Mouse (Mus musculus) midbrain, embryonic 15.5 days (tissue): ENCODE results near the gene Agbl4. TPM values are rescaled to one million over a fixed set of nuclear protein-coding genes. Genes with fewer than 3 reads are reported as not detected.

Experiments used
- ATAC-seq: fragments of 200-750 bp; cut with Nextera tagmentation; replicated peaks from 2 replicates; pipeline ENCODE4 v1.8.0; 2017; ENCODE audit warnings: moderate TSS enrichment
- H3K27ac ChIP-seq: fragments of 300-500 bp; sonication (generic); 2 replicates; pipeline ENCODE4 v1.5.1; 2015; ENCODE audit warnings: mild to moderate bottlenecking, inconsistent platforms
- H3K27me3 ChIP-seq: fragments of 300-500 bp; sonication (generic); replicated peaks from 2 replicates; pipeline ENCODE4 v1.6.1; 2015; ENCODE audit warnings: inconsistent platforms
- H3K36me3 ChIP-seq: fragments of 300-500 bp; sonication (generic); replicated peaks from 2 replicates; pipeline ENCODE4 v1.6.1; 2015; ENCODE audit warnings: inconsistent platforms
- H3K4me1 ChIP-seq: fragments of 300-500 bp; sonication (generic); 2 replicates; pipeline ENCODE4 v1.6.1; 2015; ENCODE audit warnings: inconsistent platforms
- H3K4me2 ChIP-seq: fragments of 300-500 bp; sonication (generic); 2 replicates; pipeline ENCODE4 v1.6.1; 2015; ENCODE audit warnings: inconsistent platforms, mild to moderate bottlenecking, moderate library complexity
- H3K4me3 ChIP-seq: fragments of 300-500 bp; sonication (generic); 2 replicates; pipeline ENCODE4 v1.5.1; 2015; ENCODE audit warnings: mild to moderate bottlenecking, inconsistent platforms
- H3K9ac ChIP-seq: fragments of 300-500 bp; sonication (generic); 2 replicates; pipeline ENCODE4 v1.6.1; 2015; ENCODE audit warnings: mild to moderate bottlenecking, inconsistent platforms
- H3K9me3 ChIP-seq: fragments of 300-500 bp; sonication (generic); 2 replicates; pipeline ENCODE4 v1.6.1; 2016; ENCODE audit warnings: inconsistent platforms
- WGBS: fragments of 180-500 bp; shearing (Covaris S2); methylation state at CpG from one replicate; pipeline ENCODE4 v1.1.7; 2015; ENCODE audit warnings: mixed read lengths; 5-methylcytosine and 5-hydroxymethylcytosine counted together
- polyA plus RNA-seq: library from polyadenylated mRNA; unstranded; fragments of >200 nt; fragmentation: Nextera tagmentation; extraction: Ambion mirVana; gene quantifications from 2 replicates; pipeline ENCODE4 v1.2.1, GENCODE M21; 2015

Agbl4 gene
- polyA plus RNA-seq, 1 experiment from 2014 or later = 2.7 TPM

- Histone ChIP-seq H3K9me3 (no peaks in the 10 kb centered on the region), H3K4me1 (peaks cover 30% of the 10 kb centered on the region), H3K27me3 (no peaks in the 10 kb centered on the region), H3K4me2 (no peak overlapping the region), H3K36me3 (no peaks in the 10 kb centered on the region), H3K27ac (no peak overlapping the region), H3K4me3 (no peak overlapping the region), H3K9ac (no peak overlapping the region)
- no peak for ATAC-seq
- 92% methylated on average over 1 of the region's 1 CpGs for WGBS
Observed at GRCm38 (mm10) chr4:111419476-111419875, 1022.0 kb downstream of the Agbl4 start.

GRCm38 (mm10) chr4:111420031-111420430 is 1022.6 kb downstream of the Agbl4 start:
- H3K36me3 ChIP-seq = peaks cover 3% of the 10 kb centered on the region; the same call in 1 of the 2 replicates
- H3K27me3 ChIP-seq = no peaks in the 10 kb centered on the region
- H3K27ac ChIP-seq = no peak overlapping the region
- no peaks in the 10 kb centered on the region for H3K9me3 ChIP-seq
- peaks cover 30% of the 10 kb centered on the region for H3K4me1 ChIP-seq
- no peak for ATAC-seq
- H3K9ac ChIP-seq = no peak overlapping the region
- WGBS = 87% methylated on average over 3 of the region's 3 CpGs
- H3K4me3 ChIP-seq = no peak overlapping the region
- no peak overlapping the region for H3K4me2 ChIP-seq

- H3K27me3 ChIP-seq = no peaks in the 10 kb centered on the region
- peaks cover 8% of the 10 kb centered on the region; the same call in 1 of the 2 replicates for H3K36me3 ChIP-seq
- H3K9ac ChIP-seq = no peak overlapping the region
- no peaks in the 10 kb centered on the region for H3K9me3 ChIP-seq
- ATAC-seq = no peak
- H3K27ac ChIP-seq = no peak overlapping the region
- H3K4me1 ChIP-seq = peaks cover 30% of the 10 kb centered on the region
- 93% methylated on average over 4 of the region's 4 CpGs for WGBS
- no peak overlapping the region for H3K4me3 ChIP-seq
- H3K4me2 ChIP-seq = no peak overlapping the region
Observed at GRCm38 (mm10) chr4:111420955-111421354, 1023.5 kb downstream of the Agbl4 start.

- H3K27ac ChIP-seq = no peak overlapping the region
- H3K9ac ChIP-seq = no peak overlapping the region
- H3K4me1 ChIP-seq = peaks cover 21% of the 10 kb centered on the region
- no peaks in the 10 kb centered on the region for H3K9me3 ChIP-seq
- no peak overlapping the region for H3K4me3 ChIP-seq
- WGBS = 93% methylated on average over 6 of the region's 6 CpGs
- peaks cover 8% of the 10 kb centered on the region; the same call in 1 of the 2 replicates for H3K36me3 ChIP-seq
- no peak for ATAC-seq
- H3K4me2 ChIP-seq = no peak overlapping the region
- H3K27me3 ChIP-seq = no peaks in the 10 kb centered on the region
Observed at GRCm38 (mm10) chr4:111421785-111422184, 1024.3 kb downstream of the Agbl4 start.

- Histone ChIP-seq H3K27me3 (no peaks in the 10 kb centered on the region), H3K4me2 (no peak overlapping the region), H3K9me3 (no peaks in the 10 kb centered on the region), H3K27ac (no peak overlapping the region), H3K4me3 (no peak overlapping the region), H3K36me3 (peaks cover 8% of the 10 kb centered on the region; the same call in 1 of the 2 replicates), H3K4me1 (peaks cover 8% of the 10 kb centered on the region), H3K9ac (no peak overlapping the region)
- ATAC-seq = no peak
- WGBS = 94% methylated on average over 1 of the region's 1 CpGs
Observed at GRCm38 (mm10) chr4:111424371-111424950, 1027.0 kb downstream of the Agbl4 start.

GRCm38 (mm10) chr4:111425170-111425569 is 1027.7 kb downstream of the Agbl4 start:
- no peak overlapping the region for H3K4me3 ChIP-seq
- H3K36me3 ChIP-seq = peaks cover 8% of the 10 kb centered on the region; the same call in 1 of the 2 replicates
- peaks cover 8% of the 10 kb centered on the region for H3K4me1 ChIP-seq
- no peak overlapping the region for H3K4me2 ChIP-seq
- no peak overlapping the region for H3K27ac ChIP-seq
- no peak for ATAC-seq
- no peak overlapping the region for H3K9ac ChIP-seq
- no peaks in the 10 kb centered on the region for H3K27me3 ChIP-seq
- H3K9me3 ChIP-seq = no peaks in the 10 kb centered on the region
- 81% methylated on average over 6 of the region's 6 CpGs for WGBS

- Histone ChIP-seq H3K9me3 (no peaks in the 10 kb centered on the region), H3K9ac (no peak overlapping the region), H3K4me2 (no peak overlapping the region), H3K4me3 (no peak overlapping the region), H3K36me3 (peaks cover 17% of the 10 kb centered on the region), H3K4me1 (peaks cover 6% of the 10 kb centered on the region; the same call in 1 of the 2 replicates), H3K27me3 (no peaks in the 10 kb centered on the region), H3K27ac (no peak overlapping the region)
- WGBS = 99% methylated on average over 2 of the region's 2 CpGs
- ATAC-seq = no peak
Observed at GRCm38 (mm10) chr4:111431186-111431585, 1033.7 kb downstream of the Agbl4 start.

GRCm38 (mm10) chr4:111432013-111432412 is 1034.6 kb downstream of the Agbl4 start:
- Histone ChIP-seq H3K27me3 (no peaks in the 10 kb centered on the region), H3K9ac (no peak overlapping the region), H3K9me3 (no peaks in the 10 kb centered on the region), H3K4me2 (no peak overlapping the region), H3K4me1 (peaks cover 6% of the 10 kb centered on the region; the same call in 1 of the 2 replicates), H3K36me3 (peaks cover 17% of the 10 kb centered on the region), H3K4me3 (no peak overlapping the region), H3K27ac (no peak overlapping the region)
- no peak for ATAC-seq
- 75% methylated on average over 5 of the region's 5 CpGs for WGBS

- 81% methylated on average over 5 of the region's 5 CpGs for WGBS
- H3K27ac ChIP-seq = no peak overlapping the region
- peaks cover 8% of the 10 kb centered on the region; the same call in 1 of the 2 replicates for H3K4me1 ChIP-seq
- H3K27me3 ChIP-seq = no peaks in the 10 kb centered on the region
- H3K4me3 ChIP-seq = no peak overlapping the region
- H3K9ac ChIP-seq = no peak overlapping the region
- no peaks in the 10 kb centered on the region for H3K9me3 ChIP-seq
- H3K36me3 ChIP-seq = peaks cover 19% of the 10 kb centered on the region
- no peak for ATAC-seq
- no peak overlapping the region for H3K4me2 ChIP-seq
Observed at GRCm38 (mm10) chr4:111432417-111432816, 1035.0 kb downstream of the Agbl4 start.

GRCm38 (mm10) chr4:111441709-111442108 is 1044.2 kb downstream of the Agbl4 start:
- Histone ChIP-seq H3K27ac (no peak overlapping the region), H3K4me1 (peaks cover 55% of the 10 kb centered on the region), H3K4me3 (no peak overlapping the region), H3K9ac (no peak overlapping the region), H3K27me3 (no peaks in the 10 kb centered on the region), H3K36me3 (peaks cover 3% of the 10 kb centered on the region; the same call in 1 of the 2 replicates), H3K9me3 (no peaks in the 10 kb centered on the region), H3K4me2 (no peak overlapping the region)
- 65% methylated on average over 1 of the region's 1 CpGs for WGBS
- ATAC-seq = no peak

GRCm38 (mm10) chr4:111442435-111443238 is 1045.2 kb downstream of the Agbl4 start:
- H3K27ac ChIP-seq = peak overlapping the region; percentile 76
- WGBS = 83% methylated on average over 1 of the region's 1 CpGs
- H3K9ac ChIP-seq = no peak overlapping the region
- no peaks in the 10 kb centered on the region for H3K27me3 ChIP-seq
- ATAC-seq = no peak
- no peak overlapping the region for H3K4me3 ChIP-seq
- no peak overlapping the region for H3K4me2 ChIP-seq
- no peaks in the 10 kb centered on the region for H3K9me3 ChIP-seq
- peaks cover 51% of the 10 kb centered on the region for H3K4me1 ChIP-seq
- no peaks in the 10 kb centered on the region; the same call in 1 of the 2 replicates for H3K36me3 ChIP-seq

GRCm38 (mm10) chr4:111443906-111444615 is 1046.6 kb downstream of the Agbl4 start:
- peak overlapping the region; percentile 76 for H3K27ac ChIP-seq
- no peak overlapping the region for H3K4me3 ChIP-seq
- no peak overlapping the region; the same call in 1 of the 2 replicates for H3K9ac ChIP-seq
- peaks cover 51% of the 10 kb centered on the region for H3K4me1 ChIP-seq
- no peaks in the 10 kb centered on the region for H3K9me3 ChIP-seq
- peaks cover 2% of the 10 kb centered on the region; the same call in 1 of the 2 replicates for H3K36me3 ChIP-seq
- ATAC-seq = peak; percentile 51
- H3K27me3 ChIP-seq = no peaks in the 10 kb centered on the region
- WGBS = 26% methylated on average over 10 of the region's 10 CpGs
- H3K4me2 ChIP-seq = no peak overlapping the region
